Comparison of ENCODE assay signal across 8 mouse cellular contexts in genomic region chr15:85993931-85994583, GRCm38 (mm10). TPM values are rescaled to one million over a fixed set of nuclear protein-coding genes. Genes with fewer than 3 reads are reported as not detected.
DNase-seq lines count a peak whose midpoint lies in the region; ATAC-seq and TF ChIP-seq lines count a peak whose summit lies in the region.

No protein-coding gene starts in this region.

- H3K9ac ChIP-seq in forebrain, embryonic 15.5 days (replicated peaks), result no peak overlapping the region
- no peak overlapping the region for H3K9ac ChIP-seq in liver, embryonic 12.5 days
- no peak overlapping the region for H3K9ac ChIP-seq in intestine, postnatal 0 days (ENCODE audit: low read depth, low read length)

- H3K27ac ChIP-seq in forebrain, embryonic 15.5 days (replicated peaks), result peak overlapping the region; percentile 95
- peak overlapping the region; percentile 88 for H3K27ac ChIP-seq in midbrain, embryonic 10.5 days (replicated peaks)
- no peak overlapping the region for H3K27ac ChIP-seq in liver, embryonic 12.5 days
- no peak overlapping the region for H3K27ac ChIP-seq in intestine, postnatal 0 days (ENCODE audit: low read depth, low read length)

- no peaks in the 10 kb centered on the region for H3K27me3 ChIP-seq in forebrain, embryonic 15.5 days
- H3K27me3 ChIP-seq in midbrain, embryonic 10.5 days (ENCODE audit: low read depth, poor library complexity, severe bottlenecking), result peaks cover 4% of the 10 kb centered on the region
- peaks cover 24% of the 10 kb centered on the region for H3K27me3 ChIP-seq in liver, embryonic 12.5 days (replicated peaks)
- peaks cover 3% of the 10 kb centered on the region; the same call in 1 of the 2 replicates for H3K27me3 ChIP-seq in intestine, postnatal 0 days (replicated peaks; ENCODE audit: control insufficient read depth, insufficient read depth, low read length)

- ATAC-seq in forebrain, embryonic 15.5 days (replicated peaks), result peak; percentile 86
- no peak for ATAC-seq in liver, embryonic 12.5 days
- ATAC-seq in intestine, postnatal 0 days, result no peak

- WGBS in forebrain, embryonic 15.5 days, result 9% methylated on average over 14 of the region's 14 CpGs
- WGBS in midbrain, embryonic 10.5 days, result 38% methylated on average over 14 of the region's 14 CpGs
- 50% methylated on average over 14 of the region's 14 CpGs for WGBS in liver, embryonic 12.5 days (ENCODE audit: insufficient replicate concordance)
- WGBS in intestine, postnatal 0 days, result 63% methylated on average over 14 of the region's 14 CpGs

- TF ChIP-seq CTCF in intestine, postnatal 0 days (IDR thresholded peaks at IDR 0.05; ENCODE audit: low read depth), result no peak

- peak; percentile 11 for DNase-seq in brain, adult 2 months (ENCODE audit: low read depth, low spot score)
- peak; percentile 60 for DNase-seq in kidney, postnatal 10 days
- peak; percentile 45 for DNase-seq in midbrain, embryonic 10.5 days (ENCODE audit: low spot score)
- no peak for DNase-seq in gastrocnemius, postnatal 4 days (ENCODE audit: low spot score in 2 of 2)
- no peak for DNase-seq in cerebellum, adult 9-10 months

- H3K9me3 ChIP-seq in forebrain, embryonic 15.5 days, result no peaks in the 10 kb centered on the region
- H3K9me3 ChIP-seq in midbrain, embryonic 10.5 days (replicated peaks), result no peaks in the 10 kb centered on the region
- H3K9me3 ChIP-seq in liver, embryonic 12.5 days (replicated peaks), result no peaks in the 10 kb centered on the region
- H3K9me3 ChIP-seq in intestine, postnatal 0 days (ENCODE audit: control insufficient read depth), result no peaks in the 10 kb centered on the region

- H3K4me3 ChIP-seq in forebrain, embryonic 15.5 days, result no peak overlapping the region
- peak overlapping the region; percentile 16 for H3K4me3 ChIP-seq in midbrain, embryonic 10.5 days
- H3K4me3 ChIP-seq in liver, embryonic 12.5 days, result no peak overlapping the region
- no peak overlapping the region for H3K4me3 ChIP-seq in intestine, postnatal 0 days (ENCODE audit: low read depth, low read length)

- H3K4me1 ChIP-seq in forebrain, embryonic 15.5 days, result peaks cover 76% of the 10 kb centered on the region
- peaks cover 79% of the 10 kb centered on the region for H3K4me1 ChIP-seq in midbrain, embryonic 10.5 days
- no peaks in the 10 kb centered on the region for H3K4me1 ChIP-seq in liver, embryonic 12.5 days
- H3K4me1 ChIP-seq in intestine, postnatal 0 days (replicated peaks; ENCODE audit: control insufficient read depth, insufficient read depth, low read length), result no peaks in the 10 kb centered on the region

- H3K36me3 ChIP-seq in forebrain, embryonic 15.5 days, result no peaks in the 10 kb centered on the region
- H3K36me3 ChIP-seq in midbrain, embryonic 10.5 days, result peaks cover 4% of the 10 kb centered on the region; the same call in 1 of the 2 replicates
- H3K36me3 ChIP-seq in liver, embryonic 12.5 days, result no peaks in the 10 kb centered on the region
- H3K36me3 ChIP-seq in intestine, postnatal 0 days (ENCODE audit: control insufficient read depth, insufficient read depth), result no peaks in the 10 kb centered on the region

- H3K4me2 ChIP-seq in forebrain, embryonic 15.5 days (replicated peaks), result no peak overlapping the region
- no peak overlapping the region for H3K4me2 ChIP-seq in liver, embryonic 12.5 days
- no peak overlapping the region for H3K4me2 ChIP-seq in intestine, postnatal 0 days (replicated peaks; ENCODE audit: low read depth)

RNA-seq across cellular contexts. Expression of gene Celsr1, which starts 39.5 kb away (rescaled TPM):
- polyA plus RNA-seq in forebrain, embryonic 15.5 days (2015; fragmentation: Nextera tagmentation; extraction: Ambion mirVana), result 5.8 and 7.2 TPM in 2 replicates
- 3.4 and 3.6 TPM in 2 replicates for polyA plus RNA-seq in midbrain, embryonic 10.5 days (2016; fragmentation: Nextera tagmentation; extraction: Ambion mirVana)
- polyA plus RNA-seq in liver, embryonic 12.5 days (2016; fragmentation: Nextera tagmentation; extraction: Ambion mirVana), result 0.11 and 0.25 TPM in 2 replicates
- total RNA-seq in gastrocnemius, postnatal 4 days (2021), result 1 to 10 TPM; 1.6 to 1.7 TPM
- 0.33 and 0.39 TPM in 2 replicates for polyA plus RNA-seq in intestine, postnatal 0 days (2015; fragmentation: Nextera tagmentation; extraction: Ambion mirVana)

Comparison
In these comparisons a context has a peak if more than half of its experiments do, and no peak if none do; other contexts are left out.
1. DNase-seq: peak in brain, adult 2 months (single experiment), kidney, postnatal 10 days (single experiment) and midbrain, embryonic 10.5 days (single experiment); none in gastrocnemius, postnatal 4 days (0 of 2) and cerebellum, adult 9-10 months (single experiment).
2. H3K27ac ChIP-seq: peak in forebrain, embryonic 15.5 days (single experiment) and midbrain, embryonic 10.5 days (single experiment); none in liver, embryonic 12.5 days (single experiment) and intestine, postnatal 0 days (single experiment).